Mouse (Mus musculus) MEL (cell line): ENCODE results near the gene Mapk1.

Source experiments
- CHD2 ChIP-seq: IDR thresholded peaks from 2 replicates; pipeline ENCODE4 v1.6.1; 2011; ENCODE audit warnings: low read length, improper control_type of control experiment
- E2F4 ChIP-seq: IDR thresholded peaks from 2 replicates; pipeline ENCODE4 v1.6.1; 2011; ENCODE audit warnings: low read depth, low read length, improper control_type of control experiment, borderline replicate concordance
- MAX ChIP-seq: IDR thresholded peaks from 2 replicates; pipeline ENCODE4 v1.6.1; 2011; ENCODE audit warnings: low read length, improper control_type of control experiment
- MAZ ChIP-seq: IDR thresholded peaks from 2 replicates; pipeline ENCODE4 v1.6.1; 2012; ENCODE audit warnings: low read depth, mild to moderate bottlenecking, inconsistent platforms, low read length, improper control_type of control experiment
- MYC ChIP-seq: IDR thresholded peaks from 2 replicates; pipeline ENCODE4 v1.6.1; 2011; ENCODE audit warnings: low read depth, mild to moderate bottlenecking, low read length, improper control_type of control experiment, moderate library complexity
- POLR2AphosphoS2 ChIP-seq: IDR thresholded peaks from 2 replicates; pipeline ENCODE4 v1.6.1; 2011; ENCODE audit warnings: low read length, improper control_type of control experiment
- POLR2AphosphoS5 ChIP-seq: IDR thresholded peaks from 2 replicates; pipeline ENCODE4 v1.6.1; 2012; ENCODE audit warnings: low read depth, borderline replicate concordance, mild to moderate bottlenecking, inconsistent platforms, low read length, moderate library complexity, mixed read lengths
- SMC3 ChIP-seq: IDR thresholded peaks from 2 replicates; pipeline ENCODE4 v1.6.1; 2011; ENCODE audit warnings: low read depth, low read length, improper control_type of control experiment
- ZC3H11A ChIP-seq: IDR thresholded peaks from 2 replicates; pipeline ENCODE4 v1.6.1; 2012; ENCODE audit warnings: low read depth, mild to moderate bottlenecking, inconsistent platforms, low read length, improper control_type of control experiment

DNA sequence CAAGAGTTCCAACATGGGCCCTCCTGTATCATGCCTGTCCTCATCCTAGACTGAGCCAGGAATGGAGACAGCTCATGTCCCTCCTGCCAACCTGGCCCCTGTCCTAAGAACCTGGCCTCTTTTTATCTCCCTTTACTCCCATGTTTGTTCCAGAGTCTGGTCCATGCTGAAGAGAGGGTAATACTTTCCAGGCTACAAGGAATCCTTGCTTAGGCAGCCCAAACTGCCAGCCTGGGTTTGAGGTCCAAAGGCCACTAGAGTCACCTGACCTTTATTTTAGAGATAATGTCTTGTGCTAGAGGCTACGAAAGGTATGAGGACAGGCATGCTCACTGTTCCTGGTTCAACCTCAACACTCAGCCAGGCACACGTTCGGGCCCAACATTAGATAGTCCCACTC lies 113.8 kb downstream of the Mapk1 start:
- TF ChIP-seq MYC = no peak
- no peak for TF ChIP-seq SMC3
- no peak for TF ChIP-seq CHD2
- no peak for TF ChIP-seq ZC3H11A
- TF ChIP-seq POLR2AphosphoS2 = no peak
- no peak for TF ChIP-seq POLR2AphosphoS5
- no peak for TF ChIP-seq MAZ
- no peak for TF ChIP-seq MAX
- TF ChIP-seq E2F4 = no peak
